In genomic region chr3:104643810-104644270, GRCm38 (mm10) we compare ENCODE assay signal across 8 mouse cellular contexts. TPM values are rescaled to one million over a fixed set of nuclear protein-coding genes. Genes with fewer than 3 reads are reported as not detected.
DNase-seq lines count a peak whose midpoint lies in the region; ATAC-seq lines count a peak whose summit lies in the region.

No protein-coding gene starts in this region.

- WGBS in limb, embryonic 10.5 days: 11% methylated on average over 2 of the region's 2 CpGs
- 13% methylated on average over 2 of the region's 2 CpGs for WGBS in midbrain, embryonic 15.5 days

- 0 out of 2 replicates have a peak, but pooled peaks have one; percentile 41 for ATAC-seq in midbrain, embryonic 15.5 days (replicated peaks)

- H3K4me3 ChIP-seq in limb, embryonic 10.5 days: no peak overlapping the region
- H3K4me3 ChIP-seq in midbrain, embryonic 15.5 days: no peak overlapping the region

- H3K27ac ChIP-seq in limb, embryonic 10.5 days: no peak overlapping the region
- no peak overlapping the region for H3K27ac ChIP-seq in midbrain, embryonic 15.5 days

- H3K36me3 ChIP-seq in limb, embryonic 10.5 days: no peaks in the 10 kb centered on the region
- no peaks in the 10 kb centered on the region for H3K36me3 ChIP-seq in midbrain, embryonic 15.5 days (replicated peaks)

- H3K27me3 ChIP-seq in limb, embryonic 10.5 days (ENCODE audit: low read depth, poor library complexity, severe bottlenecking): no peaks in the 10 kb centered on the region
- H3K27me3 ChIP-seq in midbrain, embryonic 15.5 days (replicated peaks): no peaks in the 10 kb centered on the region

- no peaks in the 10 kb centered on the region for H3K9me3 ChIP-seq in limb, embryonic 10.5 days (replicated peaks)
- no peaks in the 10 kb centered on the region for H3K9me3 ChIP-seq in midbrain, embryonic 15.5 days

- peaks cover 24% of the 10 kb centered on the region for H3K4me1 ChIP-seq in limb, embryonic 10.5 days
- H3K4me1 ChIP-seq in midbrain, embryonic 15.5 days: peaks cover 8% of the 10 kb centered on the region

- no peak overlapping the region for H3K9ac ChIP-seq in midbrain, embryonic 15.5 days

- no peak overlapping the region for H3K4me2 ChIP-seq in midbrain, embryonic 15.5 days

- DNase-seq in 416B (ENCODE audit: low read depth): peak; percentile 81
- peak; percentile 65 for DNase-seq in MEL-GATA-1-ER (ENCODE audit: extremely low read depth, low read depth)
- DNase-seq in cerebellum, adult 9-10 months: peak; percentile 81
- peak; percentile 35 for DNase-seq in gastrocnemius, postnatal 10 days
- DNase-seq in kidney, adult 11 months: peak; percentile 52
- DNase-seq in limb, embryonic 10.5 days (ENCODE audit: low spot score): peak; percentile 40
- peak; percentile 62 for DNase-seq in testis, postnatal 10 days (ENCODE audit: low spot score)

RNA-seq across cellular contexts. Expression of gene Slc16a1, which starts 5.4 kb away (rescaled TPM):
- total RNA-seq in gastrocnemius, postnatal 10 days (2021): 10 to 100 TPM; 24.9 to 30.6 TPM
- polyA plus RNA-seq in limb, embryonic 10.5 days (2016; fragmentation: Nextera tagmentation; extraction: Ambion mirVana): 53.5 and 59.6 TPM in 2 replicates
- polyA plus RNA-seq in midbrain, embryonic 15.5 days (2015; fragmentation: Nextera tagmentation; extraction: Ambion mirVana): 9.0 and 9.7 TPM in 2 replicates
